In genomic region chr4:138073531-138073930, GRCm38 (mm10) we compare ENCODE assay signal across 11 mouse cellular contexts.
DNase-seq lines count a peak whose midpoint lies in the region; ATAC-seq and TF ChIP-seq lines count a peak whose summit lies in the region.
"Had no signal": no experiment of that assay in that cellular context is flagged by ENCODE, and none has a peak within 500 bp of the region (broad histone marks: within the 10 kb centered on the region; RNA-seq: fewer than 3 reads in every experiment).

No protein-coding gene starts in this region.

- H3K4me2 ChIP-seq in midbrain, embryonic 16.5 days (ENCODE audit: low read length): no peak overlapping the region
- no peak overlapping the region for H3K4me2 ChIP-seq in midbrain, embryonic 11.5 days
- no peak overlapping the region for H3K4me2 ChIP-seq in kidney, embryonic 14.5 days (replicated peaks; ENCODE audit: low read depth, low read length)
- H3K4me2 ChIP-seq in liver, embryonic 11.5 days: no peak overlapping the region
- H3K4me2 ChIP-seq: midbrain, embryonic 12.5 days had no signal

- H3K27ac ChIP-seq in midbrain, embryonic 16.5 days (ENCODE audit: low read length): peak overlapping the region; percentile 33; the same call in 1 of the 2 replicates
- H3K27ac ChIP-seq in midbrain, embryonic 11.5 days (ENCODE audit: low read depth, low read length): no peak overlapping the region
- H3K27ac ChIP-seq in gastrocnemius, adult 2 months: peak overlapping the region; percentile 96
- H3K27ac ChIP-seq in kidney, embryonic 14.5 days (ENCODE audit: low read depth, low read length): peak overlapping the region; percentile 51; the same call in 1 of the 2 replicates
- H3K27ac ChIP-seq in liver, embryonic 11.5 days (ENCODE audit: low read depth, low read length): no peak overlapping the region
- H3K27ac ChIP-seq: midbrain, embryonic 12.5 days had no signal

- intact Hi-C loops in gastrocnemius, adult 2 months (cut with DNase I): loop anchor here (5.0 kb wide), 1 partner anchor 36 kb away; no protein-coding TSS in a partner anchor

- no peaks in the 10 kb centered on the region for H3K9me3 ChIP-seq in midbrain, embryonic 16.5 days (replicated peaks; ENCODE audit: control insufficient read depth, low read length, poor library complexity, severe bottlenecking)
- no peaks in the 10 kb centered on the region for H3K9me3 ChIP-seq in midbrain, embryonic 11.5 days (ENCODE audit: control insufficient read depth, low read length)
- no peaks in the 10 kb centered on the region for H3K9me3 ChIP-seq in kidney, embryonic 14.5 days (ENCODE audit: control insufficient read depth, low read length)
- H3K9me3 ChIP-seq in liver, embryonic 11.5 days (ENCODE audit: control insufficient read depth, low read length): no peaks in the 10 kb centered on the region
- H3K9me3 ChIP-seq: midbrain, embryonic 12.5 days had no signal

- peak; percentile 64 for DNase-seq in gastrocnemius, adult 18-20 months (ENCODE audit: low spot score)
- DNase-seq in gastrocnemius, postnatal 4 days (ENCODE audit: low spot score in 2 of 2): no peak
- DNase-seq in midbrain, embryonic 11.5 days (ENCODE audit: low spot score, missing footprints): no peak
- peak; percentile 81 for DNase-seq in gastrocnemius, adult 2 months
- no peak for DNase-seq in liver, embryonic 11.5 days (ENCODE audit: low spot score)
- no peak for DNase-seq in layer of hippocampus, adult 9-11 months
- DNase-seq: B cell, adult 2 months had no signal

- ATAC-seq in midbrain, embryonic 16.5 days: no peak
- ATAC-seq in midbrain, embryonic 11.5 days (ENCODE audit: low FRiP score): no peak
- no peak for ATAC-seq in kidney, embryonic 14.5 days (ENCODE audit: low FRiP score, low TSS enrichment)
- ATAC-seq in liver, embryonic 11.5 days (replicated peaks; ENCODE audit: low FRiP score): no peak
- ATAC-seq: Patski had no signal

- H3K27me3 ChIP-seq in midbrain, embryonic 16.5 days (ENCODE audit: control insufficient read depth, insufficient read depth, low read depth, low read length): no peaks in the 10 kb centered on the region
- no peaks in the 10 kb centered on the region for H3K27me3 ChIP-seq in midbrain, embryonic 11.5 days (ENCODE audit: control insufficient read depth, insufficient read depth, low read length)
- no peaks in the 10 kb centered on the region for H3K27me3 ChIP-seq in kidney, embryonic 14.5 days (ENCODE audit: control insufficient read depth, insufficient read depth, low read length)
- H3K27me3 ChIP-seq in liver, embryonic 11.5 days (replicated peaks; ENCODE audit: control insufficient read depth, insufficient read depth, low read length): no peaks in the 10 kb centered on the region
- H3K27me3 ChIP-seq: midbrain, embryonic 12.5 days; Patski had no signal

- peaks cover 7% of the 10 kb centered on the region; the same call in 1 of the 2 replicates for H3K4me1 ChIP-seq in midbrain, embryonic 16.5 days (ENCODE audit: control insufficient read depth, insufficient read depth, low read length)
- H3K4me1 ChIP-seq in midbrain, embryonic 11.5 days (ENCODE audit: control insufficient read depth, insufficient read depth, low read length): no peaks in the 10 kb centered on the region
- peaks cover 12% of the 10 kb centered on the region; the same call in 1 of the 2 replicates for H3K4me1 ChIP-seq in kidney, embryonic 14.5 days (ENCODE audit: control insufficient read depth, insufficient read depth, low read length)
- peaks cover 15% of the 10 kb centered on the region for H3K4me1 ChIP-seq in liver, embryonic 11.5 days (replicated peaks; ENCODE audit: control insufficient read depth, insufficient read depth, low read length)

- TF ChIP-seq CTCF in gastrocnemius, adult 2 months (IDR thresholded peaks at IDR 0.05): no peak

- no peaks in the 10 kb centered on the region for H3K36me3 ChIP-seq in midbrain, embryonic 16.5 days (ENCODE audit: control insufficient read depth, insufficient read depth, low read length)
- H3K36me3 ChIP-seq in midbrain, embryonic 11.5 days (ENCODE audit: control insufficient read depth, insufficient read depth, low read length): peaks cover 5% of the 10 kb centered on the region; the same call in 1 of the 2 replicates
- peaks cover 18% of the 10 kb centered on the region for H3K36me3 ChIP-seq in kidney, embryonic 14.5 days (ENCODE audit: control insufficient read depth, insufficient read depth, low read length)
- peaks cover 9% of the 10 kb centered on the region for H3K36me3 ChIP-seq in liver, embryonic 11.5 days (ENCODE audit: control insufficient read depth, insufficient read depth, low read length)

- 82% methylated on average over 7 of the region's 7 CpGs for WGBS in midbrain, embryonic 16.5 days
- WGBS in midbrain, embryonic 11.5 days: 92% methylated on average over 7 of the region's 7 CpGs
- 72% methylated on average over 7 of the region's 7 CpGs for WGBS in kidney, embryonic 14.5 days
- 87% methylated on average over 7 of the region's 7 CpGs for WGBS in liver, embryonic 11.5 days

- no peak overlapping the region for H3K9ac ChIP-seq in midbrain, embryonic 16.5 days (ENCODE audit: low read depth, low read length)
- H3K9ac ChIP-seq in midbrain, embryonic 11.5 days (ENCODE audit: low read length): no peak overlapping the region
- 0 out of 2 replicates have a peak overlapping the region, but pooled peaks have one; percentile 18 for H3K9ac ChIP-seq in kidney, embryonic 14.5 days (ENCODE audit: low read depth, low read length)
- no peak overlapping the region for H3K9ac ChIP-seq in liver, embryonic 11.5 days (ENCODE audit: low read depth, low read length)
- H3K9ac ChIP-seq: midbrain, embryonic 12.5 days had no signal

- no peak overlapping the region for H3K4me3 ChIP-seq in midbrain, embryonic 16.5 days (ENCODE audit: low read depth, low read length)
- no peak overlapping the region for H3K4me3 ChIP-seq in midbrain, embryonic 11.5 days (ENCODE audit: low read depth, low read length)
- no peak overlapping the region; the same call in 1 of the 2 replicates for H3K4me3 ChIP-seq in gastrocnemius, adult 2 months
- H3K4me3 ChIP-seq in kidney, embryonic 14.5 days (ENCODE audit: low read length): no peak overlapping the region
- H3K4me3 ChIP-seq in liver, embryonic 11.5 days (ENCODE audit: low read depth, low read length): no peak overlapping the region
- H3K4me3 ChIP-seq: midbrain, embryonic 12.5 days had no signal

Comparison
In these comparisons a context has a peak if more than half of its experiments do, and no peak if none do; other contexts are left out.
1. DNase-seq: peak in gastrocnemius, adult 18-20 months (single experiment) and gastrocnemius, adult 2 months (single experiment); none in gastrocnemius, postnatal 4 days (0 of 2), midbrain, embryonic 11.5 days (single experiment), liver, embryonic 11.5 days (single experiment) and layer of hippocampus, adult 9-11 months (single experiment).
2. H3K27ac ChIP-seq: peak in midbrain, embryonic 16.5 days (single experiment), gastrocnemius, adult 2 months (single experiment) and kidney, embryonic 14.5 days (single experiment); none in midbrain, embryonic 11.5 days (single experiment) and liver, embryonic 11.5 days (single experiment).